Mouse (Mus musculus) forebrain, embryonic 10.5 days (tissue): ENCODE data around the gene Il17rb. TPM values are rescaled to one million over a fixed set of nuclear protein-coding genes. Genes with fewer than 3 reads are reported as not detected.

Experiments
- DNase-seq: peaks from one replicate; pipeline ENCODE4 v3.0.0-alpha.2; 2017; ENCODE audit warnings: low spot score; ENCODE audit errors: extremely low spot score
- H3K27ac ChIP-seq: fragments of 300-500 bp; sonication (generic); 2 replicates; pipeline ENCODE4 v1.5.1; 2016; ENCODE audit warnings: mild to moderate bottlenecking
- H3K27me3 ChIP-seq: fragments of 300-500 bp; sonication (generic); 2 replicates; pipeline ENCODE4 v1.6.1; 2016; ENCODE audit warnings: mild to moderate bottlenecking; ENCODE audit not compliant: poor library complexity, severe bottlenecking
- H3K36me3 ChIP-seq: fragments of 300-500 bp; sonication (generic); replicated peaks from 2 replicates; pipeline ENCODE4 v1.6.1; 2016; ENCODE audit warnings: mild to moderate bottlenecking, moderate library complexity
- H3K4me1 ChIP-seq: fragments of 300-500 bp; sonication (generic); 2 replicates; pipeline ENCODE4 v1.6.1; 2016
- H3K4me3 ChIP-seq: fragments of 300-500 bp; sonication (generic); 2 replicates; pipeline ENCODE4 v1.5.1; 2016; ENCODE audit warnings: mild to moderate bottlenecking, moderate library complexity
- H3K9me3 ChIP-seq: fragments of 300-500 bp; sonication (generic); 2 replicates; pipeline ENCODE4 v1.6.1; 2016; ENCODE audit warnings: mild to moderate bottlenecking, moderate library complexity
- WGBS: fragments of 180-500 bp; shearing (Covaris S2); methylation state at CpG from one replicate; pipeline ENCODE4 v1.1.7; 2016; 5-methylcytosine and 5-hydroxymethylcytosine counted together
- polyA plus RNA-seq: library from polyadenylated mRNA; unstranded; fragments of >200 nt; fragmentation: Nextera tagmentation; extraction: Ambion mirVana; gene quantifications from 2 replicates; pipeline ENCODE4 v1.2.1, GENCODE M21; 2016

Gene Il17rb
- polyA plus RNA-seq, 1 experiment from 2014 or later, result 0.76 TPM

GRCm38 (mm10) chr14:30033405-30033804 is 24.7 kb upstream of the Il17rb start:
- no peaks in the 10 kb centered on the region for H3K36me3 ChIP-seq
- 77% methylated on average over 8 of the region's 8 CpGs for WGBS

GRCm38 (mm10) chr14:30027378-30027777 is 18.7 kb upstream of the Il17rb start:
- no peaks in the 10 kb centered on the region for H3K4me1 ChIP-seq
- H3K27ac ChIP-seq, result no peak overlapping the region
- H3K36me3 ChIP-seq, result no peaks in the 10 kb centered on the region
- no peaks in the 10 kb centered on the region for H3K27me3 ChIP-seq
- no peak for DNase-seq
- H3K9me3 ChIP-seq, result no peaks in the 10 kb centered on the region
- 40% methylated on average over 2 of the region's 2 CpGs for WGBS
- no peak overlapping the region for H3K4me3 ChIP-seq

More at GRCm38 (mm10) chr14:30033405-30033804, 24.7 kb upstream of the Il17rb start:
- no peaks in the 10 kb centered on the region for H3K9me3 ChIP-seq
- H3K4me3 ChIP-seq, result no peak overlapping the region
- no peak for DNase-seq
- H3K27ac ChIP-seq, result no peak overlapping the region
- H3K27me3 ChIP-seq, result no peaks in the 10 kb centered on the region
- H3K4me1 ChIP-seq, result no peaks in the 10 kb centered on the region

- H3K36me3 ChIP-seq, result no peaks in the 10 kb centered on the region
- WGBS, result 67% methylated on average over 7 of the region's 7 CpGs
- H3K27ac ChIP-seq, result no peak overlapping the region
- no peak for DNase-seq
- peaks cover 6% of the 10 kb centered on the region; the same call in 1 of the 2 replicates for H3K4me1 ChIP-seq
- no peaks in the 10 kb centered on the region for H3K9me3 ChIP-seq
- H3K4me3 ChIP-seq, result no peak overlapping the region
- H3K27me3 ChIP-seq, result no peaks in the 10 kb centered on the region
Observed at GRCm38 (mm10) chr14:30024387-30024786, 15.7 kb upstream of the Il17rb start.

GRCm38 (mm10) chr14:30022471-30022870 is 13.8 kb upstream of the Il17rb start:
- 93% methylated on average over 6 of the region's 6 CpGs for WGBS
- no peak for DNase-seq
- Histone ChIP-seq H3K4me1 (peaks cover 6% of the 10 kb centered on the region; the same call in 1 of the 2 replicates), H3K36me3 (no peaks in the 10 kb centered on the region), H3K4me3 (no peak overlapping the region), H3K9me3 (no peaks in the 10 kb centered on the region), H3K27me3 (no peaks in the 10 kb centered on the region), H3K27ac (no peak overlapping the region)

GRCm38 (mm10) chr14:30019792-30020575 is 11.3 kb upstream of the Il17rb start:
- H3K27ac ChIP-seq, result no peak overlapping the region
- 47% methylated on average over 9 of the region's 9 CpGs for WGBS
- DNase-seq, result no peak

GRCm38 (mm10) chr14:30019375-30019774 is 10.7 kb upstream of the Il17rb start:
- no peak overlapping the region for H3K27ac ChIP-seq
- H3K36me3 ChIP-seq, result no peaks in the 10 kb centered on the region
- WGBS, result 96% methylated on average over 8 of the region's 8 CpGs
- H3K4me3 ChIP-seq, result no peak overlapping the region
- no peaks in the 10 kb centered on the region for H3K27me3 ChIP-seq
- no peak for DNase-seq
- H3K9me3 ChIP-seq, result no peaks in the 10 kb centered on the region
- H3K4me1 ChIP-seq, result peaks cover 11% of the 10 kb centered on the region

More at GRCm38 (mm10) chr14:30019792-30020575, 11.3 kb upstream of the Il17rb start:
- Histone ChIP-seq H3K4me1 (peaks cover 6% of the 10 kb centered on the region; the same call in 1 of the 2 replicates), H3K36me3 (no peaks in the 10 kb centered on the region), H3K27me3 (no peaks in the 10 kb centered on the region), H3K9me3 (no peaks in the 10 kb centered on the region), H3K4me3 (no peak overlapping the region)

- Histone ChIP-seq H3K4me1 (peaks cover 13% of the 10 kb centered on the region), H3K36me3 (no peaks in the 10 kb centered on the region), H3K4me3 (no peak overlapping the region), H3K27ac (no peak overlapping the region), H3K27me3 (no peaks in the 10 kb centered on the region), H3K9me3 (no peaks in the 10 kb centered on the region)
- WGBS, result 91% methylated on average over 6 of the region's 6 CpGs
- no peak for DNase-seq
Observed at GRCm38 (mm10) chr14:30018846-30019245, 10.2 kb upstream of the Il17rb start.

GRCm38 (mm10) chr14:30018463-30018801 is 9.7 kb upstream of the Il17rb start:
- Histone ChIP-seq H3K27ac (no peak overlapping the region), H3K27me3 (no peaks in the 10 kb centered on the region), H3K9me3 (no peaks in the 10 kb centered on the region), H3K36me3 (no peaks in the 10 kb centered on the region), H3K4me1 (peaks cover 13% of the 10 kb centered on the region), H3K4me3 (no peak overlapping the region)
- no peak for DNase-seq
- WGBS, result 89% methylated on average over 4 of the region's 4 CpGs

GRCm38 (mm10) chr14:30017794-30018462 is 9.2 kb upstream of the Il17rb start:
- no peaks in the 10 kb centered on the region for H3K36me3 ChIP-seq
- no peak for DNase-seq
- WGBS, result 92% methylated on average over 8 of the region's 8 CpGs
- H3K9me3 ChIP-seq, result no peaks in the 10 kb centered on the region
- no peak overlapping the region for H3K27ac ChIP-seq
- H3K4me1 ChIP-seq, result peaks cover 13% of the 10 kb centered on the region
- H3K4me3 ChIP-seq, result no peak overlapping the region
- no peaks in the 10 kb centered on the region for H3K27me3 ChIP-seq

- Histone ChIP-seq H3K9me3 (no peaks in the 10 kb centered on the region), H3K27ac (no peak overlapping the region), H3K4me3 (no peak overlapping the region), H3K4me1 (peaks cover 13% of the 10 kb centered on the region), H3K36me3 (no peaks in the 10 kb centered on the region), H3K27me3 (no peaks in the 10 kb centered on the region)
- no peak for DNase-seq
- 93% methylated on average over 5 of the region's 5 CpGs for WGBS
Observed at GRCm38 (mm10) chr14:30016666-30017065, 8.0 kb upstream of the Il17rb start.

GRCm38 (mm10) chr14:30015008-30015407 is 6.3 kb upstream of the Il17rb start:
- no peak overlapping the region for H3K27ac ChIP-seq
- no peak for DNase-seq
- no peak overlapping the region for H3K4me3 ChIP-seq
- WGBS, result 72% methylated on average over 1 of the region's 1 CpGs
- H3K4me1 ChIP-seq, result peaks cover 8% of the 10 kb centered on the region
- peaks cover 15% of the 10 kb centered on the region for H3K27me3 ChIP-seq
- no peaks in the 10 kb centered on the region for H3K36me3 ChIP-seq
- H3K9me3 ChIP-seq, result no peaks in the 10 kb centered on the region

GRCm38 (mm10) chr14:30014487-30014886 is 5.8 kb upstream of the Il17rb start:
- Histone ChIP-seq H3K4me1 (peaks cover 7% of the 10 kb centered on the region), H3K9me3 (no peaks in the 10 kb centered on the region), H3K27me3 (peaks cover 20% of the 10 kb centered on the region), H3K4me3 (no peak overlapping the region), H3K27ac (no peak overlapping the region), H3K36me3 (no peaks in the 10 kb centered on the region)
- DNase-seq, result no peak
- WGBS, result 51% methylated on average over 10 of the region's 10 CpGs

- Histone ChIP-seq H3K4me1 (peaks cover 17% of the 10 kb centered on the region), H3K9me3 (no peaks in the 10 kb centered on the region), H3K27ac (no peak overlapping the region), H3K27me3 (peaks cover 45% of the 10 kb centered on the region), H3K36me3 (no peaks in the 10 kb centered on the region), H3K4me3 (no peak overlapping the region)
- no peak for DNase-seq
- 89% methylated on average over 10 of the region's 10 CpGs for WGBS
Observed at GRCm38 (mm10) chr14:30011886-30012560, 3.3 kb upstream of the Il17rb start.
